ENCODE assay signal across 22 mouse cellular contexts in the genomic region with DNA sequence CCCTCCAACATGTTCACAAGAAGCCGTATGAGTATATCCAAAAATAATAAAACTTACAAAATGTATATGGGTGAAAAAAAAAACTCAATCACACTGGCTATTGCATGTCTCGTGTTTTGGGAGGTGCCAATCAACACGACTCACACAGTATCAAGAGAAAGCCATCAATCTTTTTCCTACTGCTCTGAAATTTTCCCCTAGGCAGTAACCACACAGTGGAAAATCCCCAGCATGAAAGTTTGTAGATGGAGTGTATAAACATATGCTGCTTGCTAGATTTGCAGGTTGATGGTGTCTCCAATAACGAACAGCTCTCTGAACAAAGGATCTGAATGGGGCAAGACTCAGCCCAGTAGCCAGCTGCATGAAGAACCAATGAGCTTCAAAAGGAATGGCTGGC. TPM values are rescaled to one million over a fixed set of nuclear protein-coding genes. Genes with fewer than 3 reads are reported as not detected.
"Had no signal": no experiment of that assay in that cellular context is flagged by ENCODE, and none has a peak within 500 bp of the region (broad histone marks: within the 10 kb centered on the region; RNA-seq: fewer than 3 reads in every experiment).

No protein-coding gene starts in this region.

- H3K27me3 ChIP-seq: heart, embryonic 13.5 days; heart, embryonic 15.5 days; hindbrain, embryonic 12.5 days; intestine, embryonic 15.5 days; limb, embryonic 12.5 days; liver, embryonic 12.5 days had no signal

- DNase-seq: gastrocnemius, adult 2 months; gastrocnemius, postnatal 10 days; gastrocnemius, postnatal 25 days; heart, adult 2 months; heart, postnatal 14 days; heart, postnatal 4 days had no signal

- H3K9me3 ChIP-seq: heart, embryonic 13.5 days; heart, embryonic 15.5 days; hindbrain, embryonic 10.5 days; hindbrain, embryonic 12.5 days; intestine, embryonic 15.5 days; limb, embryonic 10.5 days; limb, embryonic 12.5 days; liver, embryonic 12.5 days had no signal

- H3K9ac ChIP-seq: heart, embryonic 13.5 days; heart, embryonic 15.5 days; hindbrain, embryonic 12.5 days; hindbrain, embryonic 14.5 days; intestine, embryonic 15.5 days; limb, embryonic 12.5 days; liver, embryonic 12.5 days; liver, embryonic 14.5 days had no signal

- H3K36me3 ChIP-seq: heart, embryonic 13.5 days; heart, embryonic 15.5 days; hindbrain, embryonic 10.5 days; hindbrain, embryonic 12.5 days; intestine, embryonic 15.5 days; limb, embryonic 10.5 days; limb, embryonic 12.5 days; liver, embryonic 12.5 days had no signal

- H3K27ac ChIP-seq: gastrocnemius, adult 2 months; heart, adult 2 months; heart, embryonic 13.5 days; heart, embryonic 15.5 days; hindbrain, embryonic 10.5 days; hindbrain, embryonic 12.5 days; hindbrain, embryonic 14.5 days; intestine, embryonic 15.5 days; layer of hippocampus, adult 2 months; left cerebral cortex, adult 2 months; limb, embryonic 10.5 days; limb, embryonic 12.5 days; liver, embryonic 12.5 days; liver, embryonic 14.5 days had no signal

- H3K4me3 ChIP-seq: gastrocnemius, adult 2 months; heart, adult 2 months; heart, embryonic 13.5 days; heart, embryonic 15.5 days; hindbrain, embryonic 10.5 days; hindbrain, embryonic 12.5 days; intestine, embryonic 15.5 days; layer of hippocampus, adult 2 months; left cerebral cortex, adult 2 months; limb, embryonic 10.5 days; limb, embryonic 12.5 days; liver, embryonic 12.5 days had no signal

- H3K4me2 ChIP-seq: heart, embryonic 11.5 days; heart, embryonic 13.5 days; heart, embryonic 15.5 days; hindbrain, embryonic 12.5 days; hindbrain, embryonic 14.5 days; intestine, embryonic 15.5 days; limb, embryonic 12.5 days; liver, embryonic 12.5 days had no signal

- H3K4me1 ChIP-seq: heart, embryonic 13.5 days; heart, embryonic 15.5 days; hindbrain, embryonic 10.5 days; hindbrain, embryonic 12.5 days; intestine, embryonic 15.5 days; limb, embryonic 10.5 days; limb, embryonic 12.5 days; liver, embryonic 12.5 days had no signal

- ATAC-seq: hindbrain, embryonic 16.5 days; inflammation-experienced regulatory T-cells, adult 6 months; intestine, embryonic 15.5 days; intestine, postnatal 0 days; liver, embryonic 12.5 days had no signal

RNA-seq across cellular contexts. Expression of a gene that starts 16.9 kb away (rescaled TPM):
- polyA plus RNA-seq: limb, embryonic 10.5 days; limb, embryonic 12.5 days had no signal
